Mouse (Mus musculus) monocyte, adult 2 months (primary cell): ENCODE data around the gene Sdcbp2.

Experiments used
- DNase-seq, 2 experiments: peaks; one replicate each; pipeline ENCODE4 v3.0.0; 2022; ENCODE audit warnings: low spot score in 2 of 2, low read depth in 1 of 2

The Sdcbp2 gene

GRCm38 (mm10) chr2:151629310-151629709 lies 56.9 kb downstream of the Sdcbp2 start:
- DNase-seq, result no peak

- no peak for DNase-seq
Measured at GRCm38 (mm10) chr2:151631406-151632158, 59.2 kb downstream of the Sdcbp2 start.

GRCm38 (mm10) chr2:151632159-151632814 lies 59.9 kb downstream of the Sdcbp2 start, which contains the start of gene Snph:
Snph (minus strand) TSS chr2:151632593.
- DNase-seq, result peak in 1 of 2 experiments; percentile 2

- no peak for DNase-seq
Measured at GRCm38 (mm10) chr2:151632982-151633381, 60.6 kb downstream of the Sdcbp2 start.

- no peak for DNase-seq
Measured at GRCm38 (mm10) chr2:151634903-151635302, 62.5 kb downstream of the Sdcbp2 start.

GRCm38 (mm10) chr2:151635362-151636014 lies 63.1 kb downstream of the Sdcbp2 start:
- no peak for DNase-seq

- no peak for DNase-seq
Measured at GRCm38 (mm10) chr2:151636015-151636402, 63.6 kb downstream of the Sdcbp2 start.
